Mouse (Mus musculus): Measurements from ENCODE around the gene Ldhal6b. TPM values are rescaled to one million over a fixed set of nuclear protein-coding genes. Genes with fewer than 3 reads are reported as not detected.

The Ldhal6b gene
- total and polyA plus RNA-seq, 2 experiments from 2014 or later = 1.3 TPM; not detected in 1

- Histone ChIP-seq H3K4me1 (ENCODE audit: insufficient read depth) (0 out of 2 replicates have a peak, but pooled peaks cover 9% of the 10 kb centered on the region), H3K36me3 (ENCODE audit: insufficient read depth) (no peaks in the 10 kb centered on the region), H3K9ac (peak within 1 kb of the TSS; percentile 73), H3K4me3 (ENCODE audit: low read depth, low read length) (peak within 1 kb of the TSS; percentile 67), H3K27ac (ENCODE audit: low read depth, low read length) (peak within 1 kb of the TSS; percentile 68), H3K9me3 (ENCODE audit: low read length) (no peaks in the 10 kb centered on the region), H3K4me2 (ENCODE audit: low read depth) (peak within 1 kb of the TSS; percentile 78), H3K27me3 (ENCODE audit: insufficient read depth, low read length) (no peaks in the 10 kb centered on the region)
- peak; percentile 74 for TF ChIP-seq CTCF (IDR thresholded peaks at IDR 0.05; ENCODE audit: low read depth)
- DNase-seq (peak; percentile 97), ATAC-seq (peak; percentile 95)
- under 1% methylated on average over 27 of the region's 27 CpGs for WGBS
Measured at GRCm38 (mm10) chr17:5440159-5440971, 21.8 kb upstream of the Ldhal6b start, which contains the start of gene Tmem242. Gene Tmem242 (minus strand): TSS chr17:5440259.

- Histone ChIP-seq H3K27me3 (ENCODE audit: insufficient read depth, low read length) (no peaks in the 10 kb centered on the region), H3K36me3 (ENCODE audit: insufficient read depth) (0 out of 2 replicates have a peak, but pooled peaks cover 4% of the 10 kb centered on the region), H3K27ac (ENCODE audit: low read depth, low read length) (peak overlapping the region; percentile 57; the same call in 1 of the 2 replicates), H3K4me2 (ENCODE audit: low read depth) (peak overlapping the region; percentile 78), H3K9me3 (ENCODE audit: low read length) (no peaks in the 10 kb centered on the region), H3K9ac (peak overlapping the region; percentile 73), H3K4me3 (ENCODE audit: low read depth, low read length) (peak overlapping the region; percentile 67), H3K4me1 (ENCODE audit: insufficient read depth) (0 out of 2 replicates have a peak, but pooled peaks cover 9% of the 10 kb centered on the region)
- ATAC-seq = peak; percentile 26
- DNase-seq = no peak
- no peak for TF ChIP-seq CTCF (IDR thresholded peaks at IDR 0.05; ENCODE audit: low read depth)
- 2% methylated on average over 8 of the region's 8 CpGs for WGBS
Measured at GRCm38 (mm10) chr17:5439831-5440158, 21.2 kb upstream of the Ldhal6b start.

GRCm38 (mm10) chr17:5429772-5430133 is 11.2 kb upstream of the Ldhal6b start:
- no peak overlapping the region for H3K4me2 ChIP-seq (ENCODE audit: low read depth)
- TF ChIP-seq CTCF (IDR thresholded peaks at IDR 0.05; ENCODE audit: low read depth) = no peak
- no peaks in the 10 kb centered on the region for H3K27me3 ChIP-seq (ENCODE audit: insufficient read depth, low read length)
- WGBS = 76% methylated on average over 9 of the region's 9 CpGs
- no peak overlapping the region for H3K9ac ChIP-seq
- H3K36me3 ChIP-seq (ENCODE audit: insufficient read depth) = peaks cover 20% of the 10 kb centered on the region
- H3K4me1 ChIP-seq (ENCODE audit: insufficient read depth) = no peaks in the 10 kb centered on the region
- DNase-seq (no peak), ATAC-seq (peak; percentile 70)
- H3K27ac ChIP-seq (ENCODE audit: low read depth, low read length) = 0 out of 2 replicates have a peak overlapping the region, but pooled peaks have one; percentile 9
- no peaks in the 10 kb centered on the region for H3K9me3 ChIP-seq (ENCODE audit: low read length)
- H3K4me3 ChIP-seq (ENCODE audit: low read depth, low read length) = no peak overlapping the region

- 0 out of 2 replicates have a peak overlapping the region, but pooled peaks have one; percentile 9 for H3K27ac ChIP-seq (ENCODE audit: low read depth, low read length)
- WGBS = 60% methylated on average over 10 of the region's 10 CpGs
Measured at GRCm38 (mm10) chr17:5429090-5429771, 10.7 kb upstream of the Ldhal6b start.

GRCm38 (mm10) chr17:5425204-5425603 is 6.6 kb upstream of the Ldhal6b start:
- Histone ChIP-seq H3K4me3 (ENCODE audit: low read depth, low read length) (no peak overlapping the region), H3K9me3 (ENCODE audit: low read length) (no peaks in the 10 kb centered on the region), H3K27ac (ENCODE audit: low read depth, low read length) (no peak overlapping the region), H3K27me3 (ENCODE audit: insufficient read depth, low read length) (no peaks in the 10 kb centered on the region), H3K9ac (no peak overlapping the region), H3K4me1 (ENCODE audit: insufficient read depth) (no peaks in the 10 kb centered on the region), H3K4me2 (ENCODE audit: low read depth) (no peak overlapping the region), H3K36me3 (ENCODE audit: insufficient read depth) (no peaks in the 10 kb centered on the region)
- ATAC-seq = no peak
- WGBS = 53% methylated on average over 3 of the region's 3 CpGs
- no peak for TF ChIP-seq CTCF (IDR thresholded peaks at IDR 0.05; ENCODE audit: low read depth)
- no peak for DNase-seq

More at GRCm38 (mm10) chr17:5429090-5429771, 10.7 kb upstream of the Ldhal6b start:
- peak; percentile 94 for ATAC-seq
- no peak overlapping the region for H3K4me3 ChIP-seq (ENCODE audit: low read depth, low read length)
- H3K4me1 ChIP-seq (ENCODE audit: insufficient read depth) = no peaks in the 10 kb centered on the region
- peak; percentile 98 for DNase-seq
- peak; percentile 99 for TF ChIP-seq CTCF (IDR thresholded peaks at IDR 0.05; ENCODE audit: low read depth)
- no peaks in the 10 kb centered on the region for H3K27me3 ChIP-seq (ENCODE audit: insufficient read depth, low read length)
- no peaks in the 10 kb centered on the region for H3K9me3 ChIP-seq (ENCODE audit: low read length)
- H3K36me3 ChIP-seq (ENCODE audit: insufficient read depth) = peaks cover 20% of the 10 kb centered on the region
- no peak overlapping the region for H3K4me2 ChIP-seq (ENCODE audit: low read depth)
- H3K9ac ChIP-seq = no peak overlapping the region

GRCm38 (mm10) chr17:5424156-5424555 is 5.6 kb upstream of the Ldhal6b start:
- DNase-seq = no peak
- H3K9ac ChIP-seq = no peak overlapping the region
- H3K4me3 ChIP-seq (ENCODE audit: low read depth, low read length) = no peak overlapping the region
- no peaks in the 10 kb centered on the region for H3K27me3 ChIP-seq (ENCODE audit: insufficient read depth, low read length)
- no peaks in the 10 kb centered on the region for H3K4me1 ChIP-seq (ENCODE audit: insufficient read depth)
- no peak overlapping the region for H3K27ac ChIP-seq (ENCODE audit: low read depth, low read length)
- no peak for ATAC-seq
- no peaks in the 10 kb centered on the region for H3K36me3 ChIP-seq (ENCODE audit: insufficient read depth)
- H3K4me2 ChIP-seq (ENCODE audit: low read depth) = no peak overlapping the region
- 78% methylated on average over 8 of the region's 8 CpGs for whole genome bisulfite sequencing
- no peak for TF ChIP-seq CTCF (IDR thresholded peaks at IDR 0.05; ENCODE audit: low read depth)
- H3K9me3 ChIP-seq (ENCODE audit: low read length) = no peaks in the 10 kb centered on the region

GRCm38 (mm10) chr17:5421835-5422234 is 3.3 kb upstream of the Ldhal6b start:
- Histone ChIP-seq H3K4me2 (ENCODE audit: low read depth) (no peak overlapping the region), H3K27ac (ENCODE audit: low read depth, low read length) (no peak overlapping the region), H3K4me1 (ENCODE audit: insufficient read depth) (no peaks in the 10 kb centered on the region), H3K9me3 (ENCODE audit: low read length) (no peaks in the 10 kb centered on the region), H3K9ac (no peak overlapping the region), H3K36me3 (ENCODE audit: insufficient read depth) (peaks cover 7% of the 10 kb centered on the region; the same call in 1 of the 2 replicates), H3K4me3 (ENCODE audit: low read depth, low read length) (no peak overlapping the region), H3K27me3 (ENCODE audit: insufficient read depth, low read length) (no peaks in the 10 kb centered on the region)
- WGBS = 43% methylated on average over 4 of the region's 4 CpGs
- TF ChIP-seq CTCF (IDR thresholded peaks at IDR 0.05; ENCODE audit: low read depth) = no peak
- ATAC-seq (no peak; the same call in 1 of the 2 replicates), DNase-seq (no peak)

Measured in forebrain, postnatal 0 days (tissue).